Mouse (Mus musculus): ENCODE measurements around the gene Gprc5a.

- no peak for TF ChIP-seq CTCF (IDR thresholded peaks at IDR 0.05; ENCODE audit: borderline replicate concordance, insufficient read depth, low read depth, low read length)
- no peak for TF ChIP-seq POLR2A (IDR thresholded peaks at IDR 0.05; ENCODE audit: borderline replicate concordance, insufficient read depth, low read length)
Measured at GRCm38 (mm10) chr6:135029246-135029645, 36.2 kb upstream of the Gprc5a start.
